Mouse (Mus musculus) spleen, adult 2 months (tissue): ENCODE measurements around the gene Ptk7.

Experiments used
- CTCF ChIP-seq: fragments of 200-500 bp; IDR thresholded peaks from 2 replicates; pipeline ENCODE4 v1.5.1; 2011; ENCODE audit warnings: mild to moderate bottlenecking, inconsistent platforms; ENCODE audit not compliant: insufficient read depth, insufficient read length, insufficient replicate concordance; ENCODE audit errors: extremely low read depth
- POLR2A ChIP-seq: fragments of 200-500 bp; IDR thresholded peaks from 2 replicates; pipeline ENCODE4 v1.6.1; 2011; ENCODE audit warnings: low read depth, low read length, inconsistent platforms

DNA sequence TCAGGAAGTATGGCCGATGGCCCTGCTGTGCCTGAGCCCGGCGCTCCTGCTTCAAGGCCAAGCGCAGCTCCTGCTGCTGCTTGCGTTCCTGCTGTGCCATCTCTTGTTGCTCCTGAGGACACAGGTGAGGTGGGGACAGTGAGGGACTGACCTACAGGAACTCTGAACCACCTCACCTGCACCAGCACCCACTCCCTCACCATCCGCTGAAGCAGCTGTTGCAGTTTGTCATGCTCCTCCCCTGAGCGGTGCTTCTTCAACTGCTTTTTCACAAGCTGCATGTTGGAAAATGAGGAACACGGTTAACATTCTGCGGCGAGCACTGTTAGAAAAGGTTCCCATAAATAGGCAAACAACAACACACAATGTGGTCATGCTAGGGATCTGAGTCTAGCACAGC is 40.6 kb upstream of the Ptk7 start:
- no peak for TF ChIP-seq CTCF
- TF ChIP-seq POLR2A: no peak
